Comparison of ENCODE assay signal across 16 mouse cellular contexts in the genomic region with DNA sequence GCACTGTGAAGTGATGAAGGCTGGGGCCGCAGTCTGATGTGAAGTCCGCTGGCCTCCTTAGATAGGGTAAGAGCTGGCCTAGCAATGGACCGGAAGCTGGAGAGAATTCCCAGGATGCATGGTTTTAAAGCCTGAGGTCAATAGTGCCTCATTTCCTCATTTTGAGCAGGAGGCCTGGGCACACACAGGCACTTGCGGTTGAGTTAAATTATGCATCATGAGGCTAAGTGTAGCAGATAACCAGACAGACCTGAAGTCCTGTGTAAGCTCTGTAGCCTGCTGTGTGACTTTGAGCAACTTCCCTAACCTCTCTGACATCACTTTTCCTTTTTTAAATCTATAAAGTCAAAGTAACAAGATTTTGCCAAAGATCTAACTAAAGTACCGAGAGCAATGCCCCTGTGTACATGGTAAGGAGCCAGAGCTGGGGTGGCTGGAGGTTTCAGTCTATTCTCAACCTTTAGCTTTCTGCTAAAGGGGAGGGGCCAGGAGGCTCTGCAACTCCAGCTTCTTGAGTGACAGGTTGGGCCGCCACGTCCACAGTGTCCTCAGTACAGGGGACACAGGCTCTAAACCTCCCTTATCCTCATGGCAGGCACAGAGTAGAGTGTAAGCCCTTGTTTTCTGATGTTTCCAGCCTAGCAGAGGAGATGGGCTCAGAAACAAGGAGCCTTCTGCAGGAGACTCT. TPM values are rescaled to one million over a fixed set of nuclear protein-coding genes. Genes with fewer than 3 reads are reported as not detected.
DNase-seq lines count a peak whose midpoint lies in the region; ATAC-seq and TF ChIP-seq lines count a peak whose summit lies in the region.
"Had no signal": no experiment of that assay in that cellular context is flagged by ENCODE, and none has a peak within 500 bp of the region (broad histone marks: within the 10 kb centered on the region; RNA-seq: fewer than 3 reads in every experiment).

No protein-coding gene starts in this region.

- DNase-seq in gastrocnemius, adult 2 months, result peak; percentile 4
- DNase-seq in gastrocnemius, adult 8-10 months (ENCODE audit: low spot score in 2 of 2), result no peak
- DNase-seq in kidney, postnatal 14 days, result no peak
- no peak for DNase-seq in embryonic facial prominence, embryonic 10.5 days (ENCODE audit: low spot score)
- DNase-seq in adrenal gland, adult (ENCODE audit: inconsistent age in 2 of 2, low spot score in 1 of 2), result no peak
- no peak for DNase-seq in embryo, embryonic 11 days
- DNase-seq: cerebellum, adult 11-12 months; retina, postnatal 1 day; thymus, adult 2 months had no signal

- no peak overlapping the region for H3K27ac ChIP-seq in gastrocnemius, adult 2 months
- no peak overlapping the region for H3K27ac ChIP-seq in kidney, embryonic 16.5 days (ENCODE audit: low read length)
- peak overlapping the region; percentile 71 for H3K27ac ChIP-seq in embryonic facial prominence, embryonic 10.5 days (replicated peaks)
- H3K27ac ChIP-seq in hindbrain, embryonic 13.5 days, result peak overlapping the region; percentile 86
- H3K27ac ChIP-seq: lung, embryonic 15.5 days; neural tube, embryonic 12.5 days had no signal

- intact Hi-C loops in gastrocnemius, adult 2 months (cut with DNase I), result no loop called here

- no peaks in the 10 kb centered on the region for H3K27me3 ChIP-seq in kidney, embryonic 16.5 days (ENCODE audit: insufficient read depth, low read length)
- H3K27me3 ChIP-seq in embryonic facial prominence, embryonic 10.5 days (replicated peaks; ENCODE audit: low read depth, poor library complexity, severe bottlenecking), result peaks cover 38% of the 10 kb centered on the region
- no peaks in the 10 kb centered on the region for H3K27me3 ChIP-seq in hindbrain, embryonic 13.5 days
- H3K27me3 ChIP-seq: lung, embryonic 15.5 days; neural tube, embryonic 12.5 days; Patski had no signal

- H3K9me3 ChIP-seq in kidney, embryonic 16.5 days (ENCODE audit: low read length), result no peaks in the 10 kb centered on the region
- no peaks in the 10 kb centered on the region for H3K9me3 ChIP-seq in embryonic facial prominence, embryonic 10.5 days
- no peaks in the 10 kb centered on the region for H3K9me3 ChIP-seq in hindbrain, embryonic 13.5 days
- H3K9me3 ChIP-seq: lung, embryonic 15.5 days; megakaryocyte, embryonic 14.5 days; neural tube, embryonic 12.5 days had no signal

- WGBS in kidney, embryonic 16.5 days, result 72% methylated on average over 7 of the region's 7 CpGs
- WGBS in embryonic facial prominence, embryonic 10.5 days, result 72% methylated on average over 7 of the region's 7 CpGs
- 68% methylated on average over 7 of the region's 7 CpGs for WGBS in hindbrain, embryonic 13.5 days

- no peak overlapping the region for H3K4me3 ChIP-seq in gastrocnemius, adult 2 months
- H3K4me3 ChIP-seq in kidney, embryonic 16.5 days (ENCODE audit: low read length), result no peak overlapping the region
- no peak overlapping the region for H3K4me3 ChIP-seq in embryonic facial prominence, embryonic 10.5 days
- no peak overlapping the region for H3K4me3 ChIP-seq in hindbrain, embryonic 13.5 days
- H3K4me3 ChIP-seq: lung, embryonic 15.5 days; megakaryocyte, embryonic 14.5 days; neural tube, embryonic 12.5 days had no signal

- no peaks in the 10 kb centered on the region for H3K36me3 ChIP-seq in kidney, embryonic 16.5 days (ENCODE audit: insufficient read depth, low read length)
- no peaks in the 10 kb centered on the region for H3K36me3 ChIP-seq in embryonic facial prominence, embryonic 10.5 days (replicated peaks)
- no peaks in the 10 kb centered on the region for H3K36me3 ChIP-seq in hindbrain, embryonic 13.5 days
- H3K36me3 ChIP-seq: lung, embryonic 15.5 days; neural tube, embryonic 12.5 days had no signal

- H3K4me1 ChIP-seq in kidney, embryonic 16.5 days (ENCODE audit: insufficient read depth, low read length), result peaks cover 13% of the 10 kb centered on the region; the same call in 1 of the 2 replicates
- peaks cover 83% of the 10 kb centered on the region for H3K4me1 ChIP-seq in embryonic facial prominence, embryonic 10.5 days
- peaks cover 94% of the 10 kb centered on the region for H3K4me1 ChIP-seq in hindbrain, embryonic 13.5 days (replicated peaks)

- H3K9ac ChIP-seq in kidney, embryonic 16.5 days (replicated peaks; ENCODE audit: low read length), result 0 out of 2 replicates have a peak overlapping the region, but pooled peaks have one; percentile 17
- H3K9ac ChIP-seq in hindbrain, embryonic 13.5 days, result peak overlapping the region; percentile 58; the same call in 1 of the 2 replicates
- H3K9ac ChIP-seq: lung, embryonic 15.5 days; neural tube, embryonic 12.5 days had no signal

- TF ChIP-seq CTCF in gastrocnemius, adult 2 months (IDR thresholded peaks at IDR 0.05), result no peak

- H3K4me2 ChIP-seq in kidney, embryonic 16.5 days (replicated peaks; ENCODE audit: low read depth, low read length), result no peak overlapping the region
- H3K4me2 ChIP-seq in hindbrain, embryonic 13.5 days, result no peak overlapping the region
- H3K4me2 ChIP-seq: liver, embryonic 11.5 days; lung, embryonic 15.5 days; neural tube, embryonic 12.5 days had no signal

- ATAC-seq in kidney, embryonic 16.5 days (ENCODE audit: low FRiP score, low TSS enrichment), result no peak
- ATAC-seq in hindbrain, embryonic 13.5 days (ENCODE audit: low FRiP score), result no peak

RNA-seq across cellular contexts. Expression of a gene that starts 50.8 kb away (rescaled TPM):
- total RNA-seq in gastrocnemius, adult 2 months (2021), result 10 to 100 TPM in 1 of 2 experiments, 1 to 10 TPM in 1; 7.4 to 12.5 TPM
- total RNA-seq in gastrocnemius, adult 8-10 months (2022), result 10 to 100 TPM in 3 of 4 experiments, 1 to 10 TPM in 1; 6.6 to 15.1 (median 11.8) TPM
- 8.5 and 9.7 TPM in 2 replicates for polyA plus RNA-seq in kidney, embryonic 16.5 days (2015; fragmentation: Nextera tagmentation; extraction: Ambion mirVana)
- 3.4 and 3.7 TPM in 2 replicates for polyA plus RNA-seq in embryonic facial prominence, embryonic 10.5 days (2016; fragmentation: Nextera tagmentation; extraction: Ambion mirVana)
- 20.4 and 20.7 TPM in 2 replicates for polyA plus RNA-seq in hindbrain, embryonic 13.5 days (2015; fragmentation: Nextera tagmentation; extraction: Ambion mirVana)

Comparison
In these comparisons a context has a peak if more than half of its experiments do, and no peak if none do; other contexts are left out.
1. H3K27ac ChIP-seq: peak in embryonic facial prominence, embryonic 10.5 days (single experiment) and hindbrain, embryonic 13.5 days (single experiment); none in gastrocnemius, adult 2 months (single experiment) and kidney, embryonic 16.5 days (single experiment).